Mouse (Mus musculus) common myeloid progenitor, adult 5-6 weeks (primary cell): ENCODE measurements around the gene Tmem159. TPM values are rescaled to one million over a fixed set of nuclear protein-coding genes. Genes with fewer than 3 reads are reported as not detected.
A peak's percentile ranks its signal among the peaks of the same experiment; 100 is the strongest.

Experiments
- ATAC-seq: replicated peaks from 2 replicates; pipeline ENCODE4 v1.8.0; 2016; ENCODE audit warnings: low read depth, mild to moderate bottlenecking, moderate TSS enrichment, inconsistent platforms; ENCODE audit not compliant: poor library complexity, severe bottlenecking
- total RNA-seq: library from RNA; stranded (forward); fragments of 200-1000, 187-1606 nt; gene quantifications from 2 replicates; pipeline ENCODE4 v1.2.3, GENCODE M21; 2017

Tmem159 gene
- total RNA-seq: 3.6 and 5.9 TPM in 2 replicates

DNA sequence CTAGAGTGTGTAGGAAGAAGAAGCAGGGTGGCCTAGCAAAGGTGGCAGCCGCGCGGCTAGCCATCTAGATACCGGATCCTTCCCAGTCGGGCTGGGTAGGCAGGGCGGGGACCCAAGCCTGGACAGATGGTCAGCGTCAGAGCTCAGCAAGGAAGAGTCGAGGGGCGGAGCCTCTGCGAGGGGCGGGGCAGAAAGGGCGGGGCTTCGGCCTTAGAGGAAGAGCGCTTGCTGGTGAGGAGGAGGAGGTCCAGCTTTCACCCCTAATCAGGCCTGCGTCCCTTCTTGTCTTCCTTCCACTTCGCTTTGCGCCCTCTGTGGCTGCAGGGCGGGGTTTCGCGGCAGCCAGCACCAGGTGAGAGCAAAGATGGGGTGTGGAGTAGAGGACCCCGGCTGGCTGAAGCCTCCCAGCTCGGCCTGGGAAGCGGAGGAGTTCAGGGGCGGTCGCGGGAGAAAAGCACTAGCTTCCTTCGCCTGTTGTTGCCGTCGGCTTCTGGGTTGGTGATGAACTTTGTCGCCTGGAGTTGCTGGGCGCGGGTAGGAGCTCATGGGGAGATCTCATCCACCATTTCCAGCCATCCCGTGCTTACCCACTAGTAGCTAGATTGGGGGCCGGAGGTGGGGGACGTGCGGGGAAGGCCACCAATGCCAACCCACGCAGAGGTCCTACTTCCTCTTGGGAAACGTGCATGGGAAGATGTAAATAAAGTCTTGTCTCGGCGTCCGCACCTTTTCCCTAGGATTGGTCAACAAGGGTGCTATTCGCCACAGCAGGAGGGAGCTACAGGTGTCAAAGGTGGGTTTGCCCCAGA lies at the start of gene Tmem159:
Tmem159 (plus strand) TSS at position 190 of the 809 bp plus-strand sequence.
- peak; percentile 92 for ATAC-seq

GRCm38 (mm10) chr7:120054016-120054415 lies 48.1 kb upstream of the Tmem159 start:
- ATAC-seq: no peak

- no peak for ATAC-seq
These were observed 46.7 kb upstream of the Tmem159 start for GRCm38 (mm10) chr7:120055479-120055878.

GRCm38 (mm10) chr7:120064045-120064444 lies 38.1 kb upstream of the Tmem159 start:
- ATAC-seq: no peak

- no peak for ATAC-seq
These were observed 34.0 kb upstream of the Tmem159 start for GRCm38 (mm10) chr7:120068114-120068513.

DNA sequence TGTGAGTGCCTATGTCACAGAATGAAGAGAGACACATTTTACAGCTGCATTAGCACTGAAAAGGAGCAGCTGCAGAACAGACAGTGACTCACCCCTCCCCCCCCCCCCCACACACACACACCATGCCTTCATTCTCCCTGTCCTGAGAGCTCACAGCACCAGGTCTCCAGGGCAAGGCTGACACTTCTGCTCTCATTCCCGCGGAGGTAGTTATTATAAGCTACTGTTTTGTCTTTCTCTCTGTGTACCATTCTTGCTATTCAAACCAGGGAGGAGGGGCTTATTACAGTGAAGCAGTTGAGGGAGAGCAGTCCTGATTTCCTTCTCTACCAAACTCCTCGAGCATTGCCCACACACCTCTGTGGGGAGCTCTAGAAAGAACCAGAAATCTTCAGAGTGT lies 33.0 kb upstream of the Tmem159 start:
- no peak for ATAC-seq

DNA sequence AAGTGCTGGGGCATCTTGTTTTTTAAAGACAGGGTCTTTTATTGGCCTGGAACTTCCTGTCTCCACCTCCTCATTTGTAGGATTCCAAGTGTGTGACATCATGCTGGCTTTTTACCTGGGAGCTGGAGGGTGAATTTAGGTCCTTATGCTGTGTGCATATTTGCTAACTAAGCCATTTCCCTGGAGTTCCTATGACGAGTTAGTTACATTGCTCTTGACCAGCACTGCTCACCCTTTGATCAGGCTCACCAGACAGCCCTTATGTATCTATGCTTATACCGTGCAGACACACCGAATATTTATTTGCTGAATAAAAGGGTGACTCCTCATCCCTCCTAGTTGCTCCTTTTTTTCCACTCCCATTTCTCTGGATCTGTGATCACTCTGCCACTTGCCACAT lies 22.0 kb upstream of the Tmem159 start:
- no peak for ATAC-seq

- no peak for ATAC-seq
These were observed 9.1 kb upstream of the Tmem159 start for GRCm38 (mm10) chr7:120093033-120093432.

DNA sequence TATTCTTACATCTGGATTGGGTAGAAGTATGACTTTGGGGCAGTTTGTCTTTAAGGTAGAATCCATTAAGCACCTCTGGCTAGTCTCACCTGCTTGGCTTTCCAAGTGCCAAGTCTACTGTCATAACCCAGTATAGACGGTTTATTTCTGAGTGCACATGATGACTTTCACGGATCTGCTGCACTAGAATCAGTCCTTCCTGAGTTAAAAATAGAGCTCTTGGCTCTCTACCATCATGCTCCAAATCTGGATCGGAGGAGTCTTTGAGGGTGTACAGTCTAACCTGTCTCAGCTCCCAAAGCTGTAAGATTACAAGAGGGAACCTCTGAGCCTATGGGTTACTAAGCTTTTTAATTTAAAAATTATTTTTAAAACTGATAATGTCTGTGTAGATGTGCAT lies 7.9 kb upstream of the Tmem159 start:
- no peak for ATAC-seq

DNA sequence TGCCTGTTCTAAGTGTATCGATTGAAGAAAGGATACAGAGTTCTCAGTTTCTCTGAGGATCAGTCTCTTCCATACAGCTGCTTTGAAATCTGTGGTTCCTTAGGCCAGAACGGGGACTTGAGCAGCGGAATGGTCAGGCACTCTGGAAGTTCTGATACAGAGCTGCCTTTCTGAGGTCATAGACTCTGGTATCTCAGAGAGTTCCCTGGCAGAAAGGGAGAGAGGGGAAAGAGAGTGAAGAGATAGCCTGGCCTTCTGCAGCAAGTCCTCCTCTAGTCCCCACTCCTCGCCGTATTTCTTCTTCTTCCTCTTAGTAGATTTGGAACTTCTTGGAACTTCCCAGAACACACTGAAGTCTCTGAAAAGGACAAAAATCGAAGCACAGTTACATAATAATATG lies 7.0 kb upstream of the Tmem159 start, which contains the start of gene Dnah3:
Dnah3 (minus strand) TSS at position 101 of the 400 bp plus-strand sequence.
- ATAC-seq: no peak

GRCm38 (mm10) chr7:120097845-120098244 lies 4.3 kb upstream of the Tmem159 start:
- peak; percentile 33 for ATAC-seq

DNA sequence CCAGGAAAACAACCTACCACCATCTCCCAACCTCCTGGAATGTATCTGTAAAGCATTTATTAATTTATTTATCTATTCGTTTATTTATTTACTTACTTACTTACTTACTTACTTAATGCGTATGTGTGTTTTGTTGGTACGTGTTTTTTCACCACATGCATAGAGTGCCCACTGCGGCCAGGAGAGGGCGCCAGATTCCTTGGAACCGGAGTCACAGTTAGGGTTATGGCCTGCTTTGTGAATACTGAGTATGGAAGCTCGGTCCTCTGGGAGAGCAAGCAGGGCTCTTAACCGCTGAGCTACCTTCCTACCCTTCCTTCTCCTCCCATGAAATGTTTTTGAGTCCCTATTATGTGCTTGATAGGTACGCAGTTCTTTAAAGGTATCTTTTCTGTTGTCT lies 3.8 kb upstream of the Tmem159 start:
- peak; percentile 52 for ATAC-seq

GRCm38 (mm10) chr7:120103019-120103567 lies 940 bp downstream of the Tmem159 start:
- peak; percentile 37 for ATAC-seq

- no peak for ATAC-seq
These were observed 2.8 kb downstream of the Tmem159 start for GRCm38 (mm10) chr7:120104975-120105374.

- ATAC-seq: no peak
These were observed 4.2 kb downstream of the Tmem159 start for GRCm38 (mm10) chr7:120106356-120106755.

DNA sequence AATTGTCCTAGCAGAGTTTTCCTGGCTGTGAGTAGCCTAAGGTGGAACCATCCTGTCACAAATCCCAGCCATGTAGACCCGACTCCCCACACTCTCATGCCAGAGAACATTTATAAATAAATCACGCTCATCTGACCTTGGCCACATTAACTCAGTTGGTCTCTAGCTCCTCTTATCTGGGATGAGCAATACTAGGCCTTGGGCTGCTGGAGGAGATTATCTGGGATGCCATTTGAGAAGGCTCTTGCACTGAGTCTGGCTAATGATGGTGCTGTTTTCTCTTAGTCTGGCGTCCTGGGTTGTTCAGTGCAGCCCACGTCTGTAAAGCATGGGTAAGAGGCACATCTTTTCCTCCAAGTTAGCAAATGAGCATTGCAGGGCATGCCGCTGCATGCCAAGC lies 7.5 kb downstream of the Tmem159 start:
- ATAC-seq: no peak

- no peak for ATAC-seq
These were observed 14.8 kb downstream of the Tmem159 start for GRCm38 (mm10) chr7:120116976-120117375.

- ATAC-seq: no peak
These were observed 15.4 kb downstream of the Tmem159 start for GRCm38 (mm10) chr7:120117529-120117928.

DNA sequence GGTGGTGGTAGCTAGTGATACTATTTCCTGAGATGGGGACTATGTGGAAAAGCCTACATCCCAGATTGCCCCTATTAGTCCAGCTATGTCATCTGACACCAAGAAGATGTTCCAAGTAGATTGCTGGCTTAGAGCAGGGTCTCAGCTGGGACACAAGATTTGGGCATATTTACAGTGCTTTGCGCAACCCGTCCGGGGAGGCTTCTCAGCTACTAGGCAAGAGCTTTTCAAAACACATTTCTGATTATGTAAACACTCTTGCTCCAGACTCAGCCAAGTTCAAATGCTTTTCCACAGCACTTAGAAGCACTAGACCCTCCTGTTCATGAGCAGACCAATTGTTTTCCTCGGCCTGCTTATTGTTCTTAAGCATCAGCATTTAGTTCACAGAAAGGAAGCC lies 21.6 kb downstream of the Tmem159 start:
- no peak for ATAC-seq

DNA sequence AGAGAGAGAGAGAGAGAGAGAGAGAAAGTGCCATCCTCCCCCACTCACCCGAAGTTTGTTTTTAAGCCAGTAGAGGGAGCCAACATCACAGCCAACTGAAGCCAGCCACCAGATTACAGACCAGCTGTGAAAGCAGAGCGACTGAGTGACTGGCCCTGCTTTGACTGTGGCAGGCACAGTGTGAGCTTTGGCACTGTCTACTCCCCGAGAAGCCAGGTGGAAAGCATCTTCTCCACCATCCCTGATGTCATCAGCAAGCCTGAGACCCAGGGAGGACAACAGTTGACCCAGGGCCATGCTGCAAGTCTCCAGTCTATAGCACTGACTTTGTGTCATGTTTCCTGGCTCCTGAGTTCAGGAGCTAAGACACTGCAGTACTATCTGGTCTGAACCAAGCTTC lies 22.7 kb downstream of the Tmem159 start:
- ATAC-seq: peak; percentile 82

- no peak for ATAC-seq
These were observed 25.0 kb downstream of the Tmem159 start for GRCm38 (mm10) chr7:120126976-120127685.
